Mouse (Mus musculus): ENCODE results near the gene Fam13a. TPM values are rescaled to one million over a fixed set of nuclear protein-coding genes. Genes with fewer than 3 reads are reported as not detected.

Fam13a gene
- polyA plus RNA-seq (2011; ENCODE audit: insufficient read depth, insufficient read length, low replicate concordance, missing spikeins) = 0.68 and 1.6 TPM in 2 replicates

DNA sequence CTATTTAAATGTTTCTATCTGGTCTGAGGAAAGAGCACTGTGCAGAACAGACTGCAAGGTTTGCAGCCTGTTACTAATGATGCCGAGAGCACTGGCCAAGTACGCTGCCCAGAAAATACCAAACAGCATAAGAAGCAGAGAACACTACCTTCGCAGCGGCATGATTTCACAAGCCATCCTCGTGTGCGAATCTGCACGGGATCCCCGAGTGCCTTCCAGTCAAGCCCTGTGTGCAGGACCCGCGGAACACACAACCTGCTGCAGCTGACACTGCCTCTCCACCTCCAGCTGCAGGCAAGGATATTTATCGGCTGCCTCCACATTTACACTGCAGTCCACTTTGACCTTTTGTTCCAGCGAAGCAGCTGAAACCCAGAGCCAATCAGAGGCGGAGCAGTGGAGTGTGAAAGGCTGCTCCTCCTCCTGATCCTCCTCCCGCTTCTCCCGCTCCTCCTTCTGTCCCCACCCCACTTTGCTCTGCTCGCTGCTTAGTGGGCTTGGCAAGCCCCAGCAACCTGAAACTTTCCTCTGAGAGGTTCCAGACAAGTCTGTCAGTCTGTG lies at the start of gene Fam13a:
Gene Fam13a, minus strand, starts transcription at position 386 of the 561 bp plus-strand sequence.
- H3K4me1 ChIP-seq (ENCODE audit: control insufficient read depth, insufficient read depth, low read length) = no peaks in the 10 kb centered on the region
- 2% methylated on average over 16 of the region's 16 CpGs for WGBS
- no peak for TF ChIP-seq CTCF (IDR thresholded peaks at IDR 0.05; ENCODE audit: control insufficient read depth, insufficient read depth, low read length)
- TF ChIP-seq POLR2A (IDR thresholded peaks at IDR 0.05; ENCODE audit: borderline replicate concordance, control insufficient read depth, low read depth, low read length) = no peak
- H3K4me3 ChIP-seq (replicated peaks; ENCODE audit: control insufficient read depth, low read depth, low read length) = peak within 1 kb of the TSS; percentile 57
- no peak within 1 kb of the TSS for H3K27ac ChIP-seq (ENCODE audit: control insufficient read depth, insufficient read depth, low read depth, low read length, poor library complexity)

DNA sequence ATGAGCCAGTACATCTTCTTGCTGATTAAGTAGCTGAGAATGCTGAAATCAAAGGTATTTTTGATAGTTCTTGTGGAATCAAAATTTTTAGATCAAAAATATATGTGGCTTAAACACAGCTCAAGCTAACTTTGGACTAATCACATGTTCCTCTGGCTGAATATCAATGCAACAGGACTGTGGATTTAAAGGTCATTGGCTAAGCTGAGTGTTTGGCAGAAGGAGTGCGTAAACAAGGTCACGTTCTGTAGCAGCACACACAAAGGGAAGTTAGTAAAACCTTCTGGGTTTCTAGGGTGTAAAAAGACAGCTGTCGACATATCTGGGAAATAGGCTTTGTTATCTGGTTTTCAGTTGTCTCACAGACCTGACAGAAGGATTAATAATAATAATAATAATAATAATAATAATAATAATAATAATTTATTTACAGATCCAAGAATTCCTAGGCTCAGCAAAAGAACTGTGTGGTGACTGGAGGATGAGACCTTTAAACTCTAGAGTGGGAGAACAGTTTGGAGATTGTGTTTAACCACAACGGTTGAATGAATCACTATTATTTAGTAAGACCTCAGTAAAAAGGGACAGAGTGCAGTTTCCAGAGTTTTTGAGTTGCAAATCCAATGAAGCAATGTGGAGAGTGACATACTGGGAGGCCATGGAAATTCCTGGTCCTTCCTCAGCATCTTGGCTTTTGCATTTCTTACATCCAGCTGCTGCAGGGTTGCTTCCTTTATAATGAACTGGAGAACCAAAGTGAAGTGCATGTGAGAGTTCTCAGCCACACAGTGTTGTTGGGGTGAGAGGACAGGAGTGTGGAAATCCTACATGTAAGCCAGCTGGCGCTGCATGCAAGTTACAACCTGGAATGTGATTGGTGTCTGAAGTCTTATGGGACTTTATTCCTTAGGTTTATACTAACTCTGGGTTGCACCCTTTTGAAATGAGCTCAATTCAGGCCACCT lies 48.0 kb upstream of the Fam13a start:
- 76% methylated on average over 5 of the region's 5 CpGs for WGBS
- no peaks in the 10 kb centered on the region for H3K4me1 ChIP-seq (ENCODE audit: control insufficient read depth, insufficient read depth, low read length)
- no peak overlapping the region for H3K4me3 ChIP-seq (replicated peaks; ENCODE audit: control insufficient read depth, low read depth, low read length)
- TF ChIP-seq CTCF (IDR thresholded peaks at IDR 0.05; ENCODE audit: control insufficient read depth, insufficient read depth, low read length) = no peak
- no peak for TF ChIP-seq POLR2A (IDR thresholded peaks at IDR 0.05; ENCODE audit: borderline replicate concordance, control insufficient read depth, low read depth, low read length)
- no peak overlapping the region for H3K27ac ChIP-seq (ENCODE audit: control insufficient read depth, insufficient read depth, low read depth, low read length, poor library complexity)

DNA sequence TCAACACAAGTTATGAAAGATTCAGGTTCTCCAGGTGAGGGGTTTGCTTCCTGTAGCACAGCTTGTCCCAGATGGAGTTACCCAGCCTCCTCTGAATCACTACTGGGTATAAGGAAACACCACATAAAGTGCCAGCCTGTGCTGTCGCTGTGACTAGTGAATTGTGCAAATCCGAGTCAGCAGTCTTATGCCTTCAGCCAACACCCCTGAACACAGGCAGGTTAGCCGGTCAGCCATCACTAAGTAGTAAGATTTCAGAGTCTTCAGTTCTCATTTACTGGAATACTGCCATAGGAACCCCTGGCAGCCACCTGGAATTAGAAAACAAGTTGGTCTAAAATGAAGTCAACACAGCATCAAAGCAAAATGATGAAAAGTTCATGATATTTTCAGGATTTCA lies 47.3 kb upstream of the Fam13a start:
- Histone ChIP-seq H3K4me3 (replicated peaks; ENCODE audit: control insufficient read depth, low read depth, low read length) (no peak overlapping the region), H3K4me1 (ENCODE audit: control insufficient read depth, insufficient read depth, low read length) (no peaks in the 10 kb centered on the region), H3K27ac (ENCODE audit: control insufficient read depth, insufficient read depth, low read depth, low read length, poor library complexity) (no peak overlapping the region)
- 80% methylated on average over 3 of the region's 3 CpGs for WGBS
- TF ChIP-seq CTCF (IDR thresholded peaks at IDR 0.05; ENCODE audit: control insufficient read depth, insufficient read depth, low read length) (no peak), POLR2A (IDR thresholded peaks at IDR 0.05; ENCODE audit: borderline replicate concordance, control insufficient read depth, low read depth, low read length) (no peak)

DNA sequence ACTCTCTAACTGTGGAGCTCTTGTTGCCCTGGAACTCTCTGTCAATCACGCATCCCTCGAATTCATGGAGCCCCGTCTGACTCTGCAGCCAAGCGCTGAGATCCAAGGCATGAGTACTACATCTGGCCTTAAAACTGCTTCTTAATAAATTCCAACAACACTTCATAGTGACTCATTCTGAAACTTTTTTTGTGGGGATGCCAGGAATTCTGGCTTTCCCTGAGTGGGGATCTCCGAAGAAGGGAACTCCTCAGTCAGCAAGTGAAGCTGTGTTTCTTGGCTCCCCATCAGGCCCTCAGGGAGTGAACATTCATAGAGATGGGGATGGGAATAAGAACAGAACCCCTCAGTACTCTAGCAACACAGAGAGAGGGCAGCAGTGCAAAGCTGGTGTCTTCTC lies 43.8 kb upstream of the Fam13a start:
- Histone ChIP-seq H3K4me3 (replicated peaks; ENCODE audit: control insufficient read depth, low read depth, low read length) (no peak overlapping the region), H3K27ac (ENCODE audit: control insufficient read depth, insufficient read depth, low read depth, low read length, poor library complexity) (no peak overlapping the region), H3K4me1 (ENCODE audit: control insufficient read depth, insufficient read depth, low read length) (no peaks in the 10 kb centered on the region)
- 94% methylated on average over 5 of the region's 5 CpGs for WGBS
- TF ChIP-seq POLR2A (IDR thresholded peaks at IDR 0.05; ENCODE audit: borderline replicate concordance, control insufficient read depth, low read depth, low read length) (no peak), CTCF (IDR thresholded peaks at IDR 0.05; ENCODE audit: control insufficient read depth, insufficient read depth, low read length) (no peak)

DNA sequence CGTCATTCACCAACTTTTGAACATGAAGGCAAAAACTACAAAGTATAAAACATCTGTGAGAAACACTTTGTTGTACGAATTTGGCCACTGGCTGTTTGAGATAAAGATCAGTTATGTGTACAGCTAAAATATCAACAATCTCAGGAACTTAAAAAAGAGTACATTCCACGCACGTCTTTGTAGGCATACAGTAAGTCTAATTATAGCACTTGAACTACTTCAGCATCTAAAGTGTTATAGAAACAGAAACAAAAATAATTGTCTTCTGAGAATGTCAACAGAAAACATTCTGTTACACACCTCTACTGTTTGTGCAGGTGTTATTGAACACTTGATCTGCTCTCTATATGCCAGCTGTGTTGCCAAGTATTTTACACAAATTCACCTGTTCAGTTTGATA lies 40.1 kb upstream of the Fam13a start:
- TF ChIP-seq CTCF (IDR thresholded peaks at IDR 0.05; ENCODE audit: control insufficient read depth, insufficient read depth, low read length) (no peak), POLR2A (IDR thresholded peaks at IDR 0.05; ENCODE audit: borderline replicate concordance, control insufficient read depth, low read depth, low read length) (no peak)
- 57% methylated on average over 4 of the region's 4 CpGs for WGBS
- no peaks in the 10 kb centered on the region for H3K4me1 ChIP-seq (ENCODE audit: control insufficient read depth, insufficient read depth, low read length)
- no peak overlapping the region for H3K27ac ChIP-seq (ENCODE audit: control insufficient read depth, insufficient read depth, low read depth, low read length, poor library complexity)
- no peak overlapping the region for H3K4me3 ChIP-seq (replicated peaks; ENCODE audit: control insufficient read depth, low read depth, low read length)

DNA sequence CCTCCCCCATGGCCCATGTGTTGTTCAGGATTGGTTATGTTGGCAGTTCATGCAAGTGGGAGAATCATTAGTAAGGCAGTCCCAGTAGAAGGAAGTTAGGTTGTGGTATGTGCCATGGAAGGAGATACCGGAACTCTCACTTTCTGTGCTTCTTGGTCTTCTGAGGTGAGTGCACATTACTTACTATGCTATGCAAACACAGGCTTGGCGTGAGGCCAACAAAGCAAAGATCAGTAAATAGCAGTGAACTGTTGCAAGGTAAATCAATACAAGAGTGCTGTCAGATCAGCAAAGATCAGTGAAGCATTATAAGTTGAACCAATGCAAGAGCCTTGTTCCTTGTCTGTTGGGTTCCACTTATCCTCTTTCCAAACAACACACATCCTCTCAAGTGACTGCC lies 28.9 kb upstream of the Fam13a start:
- Histone ChIP-seq H3K27ac (ENCODE audit: control insufficient read depth, insufficient read depth, low read depth, low read length, poor library complexity) (no peak overlapping the region), H3K4me3 (replicated peaks; ENCODE audit: control insufficient read depth, low read depth, low read length) (no peak overlapping the region), H3K4me1 (ENCODE audit: control insufficient read depth, insufficient read depth, low read length) (no peaks in the 10 kb centered on the region)
- WGBS = 73% methylated on average over 2 of the region's 2 CpGs
- TF ChIP-seq POLR2A (IDR thresholded peaks at IDR 0.05; ENCODE audit: borderline replicate concordance, control insufficient read depth, low read depth, low read length) = no peak
- no peak for TF ChIP-seq CTCF (IDR thresholded peaks at IDR 0.05; ENCODE audit: control insufficient read depth, insufficient read depth, low read length)

DNA sequence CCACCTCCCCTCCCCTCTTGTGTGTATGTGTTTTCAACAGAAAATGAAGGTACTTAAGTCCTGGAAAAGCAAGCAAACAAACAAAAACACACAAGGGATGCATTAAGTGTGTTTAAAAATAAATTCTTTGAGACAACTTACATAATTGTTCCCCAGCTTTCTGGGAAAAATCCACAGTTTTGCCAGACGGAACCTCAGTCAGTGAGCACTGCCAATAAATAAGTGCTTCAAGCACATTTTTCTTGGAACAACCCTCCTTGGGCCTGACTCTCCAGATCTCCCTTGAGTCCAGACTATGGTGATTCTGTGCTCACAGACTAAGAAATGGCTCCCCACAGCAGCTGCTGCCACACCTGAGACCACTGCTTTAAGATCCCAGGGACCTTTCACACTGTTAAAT lies 15.4 kb upstream of the Fam13a start:
- 69% methylated on average over 1 of the region's 1 CpGs for WGBS
- Histone ChIP-seq H3K4me3 (replicated peaks; ENCODE audit: control insufficient read depth, low read depth, low read length) (no peak overlapping the region), H3K27ac (ENCODE audit: control insufficient read depth, insufficient read depth, low read depth, low read length, poor library complexity) (no peak overlapping the region), H3K4me1 (ENCODE audit: control insufficient read depth, insufficient read depth, low read length) (no peaks in the 10 kb centered on the region)
- no peak for TF ChIP-seq CTCF (IDR thresholded peaks at IDR 0.05; ENCODE audit: control insufficient read depth, insufficient read depth, low read length)

DNA sequence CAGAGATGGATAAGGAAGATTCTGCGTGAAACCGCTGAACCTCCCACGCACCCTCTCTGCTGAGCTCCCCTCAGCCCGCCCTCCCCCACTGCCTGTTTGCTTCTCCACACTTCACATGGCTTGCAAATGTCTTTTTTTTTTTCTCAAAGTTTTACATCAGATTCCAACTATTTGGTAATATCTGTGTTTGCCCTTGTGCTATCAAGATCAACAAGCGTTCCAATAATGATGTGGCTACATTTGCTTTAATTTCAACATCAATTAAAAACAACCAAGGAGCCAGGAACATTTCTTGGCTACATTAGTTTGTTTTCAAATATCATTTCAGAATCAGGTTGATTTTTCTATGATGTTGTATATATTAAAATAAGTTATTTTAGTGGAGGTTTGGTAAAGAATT lies 8.4 kb upstream of the Fam13a start:
- no peak overlapping the region for H3K4me3 ChIP-seq (replicated peaks; ENCODE audit: control insufficient read depth, low read depth, low read length)
- no peak overlapping the region for H3K27ac ChIP-seq (ENCODE audit: control insufficient read depth, insufficient read depth, low read depth, low read length, poor library complexity)
- no peaks in the 10 kb centered on the region for H3K4me1 ChIP-seq (ENCODE audit: control insufficient read depth, insufficient read depth, low read length)
- TF ChIP-seq POLR2A (IDR thresholded peaks at IDR 0.05; ENCODE audit: borderline replicate concordance, control insufficient read depth, low read depth, low read length) (no peak), CTCF (IDR thresholded peaks at IDR 0.05; ENCODE audit: control insufficient read depth, insufficient read depth, low read length) (no peak)
- 80% methylated on average over 5 of the region's 5 CpGs for WGBS

Data from bone marrow, adult 2 months (tissue).